Mouse (Mus musculus) heart, postnatal 0 days (tissue): ENCODE measurements around the gene Atxn2l. TPM values are rescaled to one million over a fixed set of nuclear protein-coding genes. Genes with fewer than 3 reads are reported as not detected.
"Not testable (repeated sequence)": the region's sequence is repeated elsewhere in the genome, so short reads cannot be mapped to it uniquely, and the experiment has no call there.

Source experiments
- ATAC-seq: fragments of 200-750 bp; cut with Nextera tagmentation; 2 replicates; pipeline ENCODE4 v1.8.0; 2017; ENCODE audit warnings: low read depth, moderate number of reproducible peaks, moderate library complexity; ENCODE audit not compliant: insufficient read depth
- DNase-seq: peaks from one replicate; pipeline ENCODE4 v3.0.0-alpha.2; 2016; ENCODE audit warnings: low spot score
- H3K27ac ChIP-seq: fragments of 300-500 bp; sonication (generic); 2 replicates; pipeline ENCODE4 v1.5.1; 2014; ENCODE audit warnings: low read depth, mild to moderate bottlenecking
- H3K27me3 ChIP-seq: fragments of 300-500 bp; sonication (generic); 2 replicates; pipeline ENCODE4 v1.6.1; 2014; ENCODE audit warnings: low read length, mixed read lengths; ENCODE audit not compliant: control insufficient read depth, insufficient read depth
- H3K36me3 ChIP-seq: fragments of 300-500 bp; sonication (generic); replicated peaks from 2 replicates; pipeline ENCODE4 v1.6.1; 2014; ENCODE audit warnings: low read length, mixed read lengths; ENCODE audit not compliant: control insufficient read depth, insufficient read depth
- H3K4me1 ChIP-seq: fragments of 300-500 bp; sonication (generic); 2 replicates; pipeline ENCODE4 v1.6.1; 2014; ENCODE audit warnings: antibody characterized with exemption; ENCODE audit not compliant: control insufficient read depth, insufficient read depth
- H3K4me2 ChIP-seq: fragments of 300-500 bp; sonication (generic); 2 replicates; pipeline ENCODE4 v1.6.1; 2014; ENCODE audit warnings: low read depth, mild to moderate bottlenecking, low read length, moderate library complexity
- H3K4me3 ChIP-seq: fragments of 300-500 bp; sonication (generic); 2 replicates; pipeline ENCODE4 v1.5.1; 2014; ENCODE audit warnings: low read depth, low read length
- H3K9ac ChIP-seq: fragments of 300-500 bp; sonication (generic); replicated peaks from 2 replicates; pipeline ENCODE4 v1.6.1; 2014; ENCODE audit warnings: low read depth, low read length, mixed read lengths
- H3K9me3 ChIP-seq: fragments of 300-500 bp; sonication (generic); replicated peaks from 2 replicates; pipeline ENCODE4 v1.6.1; 2016; ENCODE audit warnings: low read length; ENCODE audit not compliant: control insufficient read depth
- CTCF ChIP-seq: IDR thresholded peaks from 2 replicates; pipeline ENCODE4 v1.5.1; 2016; ENCODE audit warnings: antibody characterized with exemption, control low read depth, low read depth
- EP300 ChIP-seq: IDR thresholded peaks from 2 replicates; pipeline ENCODE4 v1.6.1; 2016; ENCODE audit warnings: antibody characterized with exemption, low read depth
- WGBS: fragments of 180-500 bp; shearing (Covaris S2); extraction: QIAGEN DNeasy Blood & Tissue Kit; methylation state at CpG from one replicate; pipeline ENCODE4 v1.1.7; 2014; 5-methylcytosine and 5-hydroxymethylcytosine counted together
- polyA plus RNA-seq: library from polyadenylated mRNA; unstranded; fragments of >200 nt; fragmentation: Nextera tagmentation; extraction: Ambion mirVana; gene quantifications from 2 replicates; pipeline ENCODE4 v1.2.1, GENCODE M21; 2015
- total RNA-seq: library from RNA; depleted of rRNA; stranded (reverse); fragments of >200 nt; gene quantifications from 2 replicates; pipeline ENCODE4 v1.2.3, GENCODE M21; 2014; ENCODE audit warnings: low replicate concordance

Atxn2l gene
- total and polyA plus RNA-seq, 2 experiments from 2014 or later = 13.4 to 35.6 TPM

- WGBS = 68% methylated on average over 1 of the region's 1 CpGs
Observed at GRCm38 (mm10) chr7:126491005-126491404, 12.2 kb downstream of the Atxn2l start.

GRCm38 (mm10) chr7:126487617-126488385, 15.4 kb downstream of the Atxn2l start:
- Histone ChIP-seq H3K4me2 (peak overlapping the region; percentile 84), H3K36me3 (peaks cover 36% of the 10 kb centered on the region), H3K4me3 (peak overlapping the region; percentile 76), H3K27ac (peak overlapping the region; percentile 74), H3K9ac (peak overlapping the region; percentile 65)
- not testable (repeated sequence) for H3K9me3 ChIP-seq, ATAC-seq, H3K4me1 ChIP-seq, H3K27me3 ChIP-seq
- peak; percentile 3 for DNase-seq
- 9% methylated on average over 19 of the region's 25 CpGs for WGBS

More at GRCm38 (mm10) chr7:126491005-126491404, 12.2 kb downstream of the Atxn2l start:
- H3K4me3 ChIP-seq = no peak overlapping the region
- H3K9me3 ChIP-seq = no peaks in the 10 kb centered on the region
- H3K27ac ChIP-seq = no peak overlapping the region
- H3K27me3 ChIP-seq = no peaks in the 10 kb centered on the region
- H3K4me1 ChIP-seq = peaks cover 8% of the 10 kb centered on the region; the same call in 1 of the 2 replicates
- DNase-seq (no peak), ATAC-seq (no peak)
- no peak overlapping the region for H3K4me2 ChIP-seq
- no peak for TF ChIP-seq EP300
- TF ChIP-seq CTCF = no peak
- no peak overlapping the region for H3K9ac ChIP-seq
- H3K36me3 ChIP-seq = peaks cover 68% of the 10 kb centered on the region

- ATAC-seq = peak; percentile 93
- peaks cover 12% of the 10 kb centered on the region; the same call in 1 of the 2 replicates for H3K4me1 ChIP-seq
- peaks cover 29% of the 10 kb centered on the region for H3K36me3 ChIP-seq
- DNase-seq = peak; percentile 100
- H3K27me3 ChIP-seq = no peaks in the 10 kb centered on the region
- peak within 1 kb of the TSS; percentile 83 for H3K27ac ChIP-seq
- H3K9ac ChIP-seq = peak within 1 kb of the TSS; percentile 65
- no peaks in the 10 kb centered on the region for H3K9me3 ChIP-seq
- TF ChIP-seq CTCF = peak; percentile 32
- TF ChIP-seq EP300 = peak; percentile 92
- under 1% methylated on average over 32 of the region's 32 CpGs for WGBS
- H3K4me3 ChIP-seq = peak within 1 kb of the TSS; percentile 76
- peak within 1 kb of the TSS; percentile 84 for H3K4me2 ChIP-seq
Observed at GRCm38 (mm10) chr7:126487052-126487483, 16.2 kb downstream of the Atxn2l start, which contains the start of gene Tufm. Tufm (plus strand) TSS chr7:126487361.

GRCm38 (mm10) chr7:126482392-126482871, 20.8 kb downstream of the Atxn2l start:
- TF ChIP-seq CTCF (no peak), EP300 (no peak)
- peak overlapping the region; percentile 70 for H3K4me2 ChIP-seq
- H3K9me3 ChIP-seq = 0 out of 2 replicates have a peak, but pooled peaks cover 3% of the 10 kb centered on the region
- H3K9ac ChIP-seq = peak overlapping the region; percentile 47
- DNase-seq (peak; percentile 87), ATAC-seq (peak; percentile 85)
- whole genome bisulfite sequencing = 0% methylated on average over 17 of the region's 23 CpGs
- H3K27me3 ChIP-seq = no peaks in the 10 kb centered on the region
- peaks cover 6% of the 10 kb centered on the region; the same call in 1 of the 2 replicates for H3K4me1 ChIP-seq
- H3K36me3 ChIP-seq = no peaks in the 10 kb centered on the region
- H3K27ac ChIP-seq = peak overlapping the region; percentile 75
- peak overlapping the region; percentile 36 for H3K4me3 ChIP-seq

GRCm38 (mm10) chr7:126481699-126482098, 21.5 kb downstream of the Atxn2l start:
- H3K4me3 ChIP-seq = no peak overlapping the region
- WGBS = 17% methylated on average over 5 of the region's 5 CpGs
- H3K27ac ChIP-seq = no peak overlapping the region
- H3K4me2 ChIP-seq = peak overlapping the region; percentile 70; the same call in 1 of the 2 replicates
- H3K27me3 ChIP-seq = no peaks in the 10 kb centered on the region
- TF ChIP-seq EP300 (no peak), CTCF (peak; percentile 59)
- peaks cover 5% of the 10 kb centered on the region; the same call in 1 of the 2 replicates for H3K4me1 ChIP-seq
- ATAC-seq (no peak), DNase-seq (peak; percentile 33)
- no peaks in the 10 kb centered on the region for H3K36me3 ChIP-seq
- 0 out of 2 replicates have a peak, but pooled peaks cover 3% of the 10 kb centered on the region for H3K9me3 ChIP-seq
- no peak overlapping the region for H3K9ac ChIP-seq
